Mouse (Mus musculus): ENCODE measurements around the gene C1rb. TPM values are rescaled to one million over a fixed set of nuclear protein-coding genes. Genes with fewer than 3 reads are reported as not detected.

The C1rb gene
- polyA plus RNA-seq, 1 experiment from 2014 or later, result not detected

Other genes starting within 250 kb of the C1rb start
- 38.0 and 41.4 TPM in 2 replicates for gene Pex5, start 155.2 kb upstream of the C1rb start, polyA plus RNA-seq (2016; fragmentation: Nextera tagmentation; extraction: Ambion mirVana)
- gene Clstn3, start 105.5 kb upstream of the C1rb start, polyA plus RNA-seq (2016; fragmentation: Nextera tagmentation; extraction: Ambion mirVana), result 2.1 and 5.4 TPM in 2 replicates
- 0.69 and 0.84 TPM in 2 replicates for gene C1rl, start 77.2 kb upstream of the C1rb start, polyA plus RNA-seq (2016; fragmentation: Nextera tagmentation; extraction: Ambion mirVana)
- gene C1ra, start 57.9 kb upstream of the C1rb start, polyA plus RNA-seq (2016; fragmentation: Nextera tagmentation; extraction: Ambion mirVana), result 0.06 and 0.26 TPM in 2 replicates
- gene C1s1, start 27.9 kb upstream of the C1rb start, polyA plus RNA-seq (2016; fragmentation: Nextera tagmentation; extraction: Ambion mirVana), result 0.13 and 0.73 TPM in 2 replicates
- not detected in 2 replicates for gene C1s2, start 65.8 kb downstream of the C1rb start, polyA plus RNA-seq (2016; fragmentation: Nextera tagmentation; extraction: Ambion mirVana)
- gene Lpcat3, start 92.7 kb downstream of the C1rb start, polyA plus RNA-seq (2016; fragmentation: Nextera tagmentation; extraction: Ambion mirVana), result 37.3 and 45.7 TPM in 2 replicates
- 254 and 298 TPM in 2 replicates for gene Emg1, start 141.9 kb downstream of the C1rb start, polyA plus RNA-seq (2016; fragmentation: Nextera tagmentation; extraction: Ambion mirVana)
- gene Phb2, start 142.0 kb downstream of the C1rb start, polyA plus RNA-seq (2016; fragmentation: Nextera tagmentation; extraction: Ambion mirVana), result 501 and 622 TPM in 2 replicates
- 6.2 and 7.6 TPM in 2 replicates for gene Ptpn6, start 168.4 kb downstream of the C1rb start, polyA plus RNA-seq (2016; fragmentation: Nextera tagmentation; extraction: Ambion mirVana)
- gene Grcc10, start 171.1 kb downstream of the C1rb start, polyA plus RNA-seq (2016; fragmentation: Nextera tagmentation; extraction: Ambion mirVana), result 384 and 460 TPM in 2 replicates
- not detected in 2 replicates for gene Gm45234, start 185.7 kb downstream of the C1rb start, polyA plus RNA-seq (2016; fragmentation: Nextera tagmentation; extraction: Ambion mirVana)
- 12.9 and 14.8 TPM in 2 replicates for gene Atn1, start 186.2 kb downstream of the C1rb start, polyA plus RNA-seq (2016; fragmentation: Nextera tagmentation; extraction: Ambion mirVana)
- gene Eno2, start 199.4 kb downstream of the C1rb start, polyA plus RNA-seq (2016; fragmentation: Nextera tagmentation; extraction: Ambion mirVana), result 0.69 and 1.5 TPM in 2 replicates
- 0.35 and 0.68 TPM in 2 replicates for gene Lrrc23, start 209.4 kb downstream of the C1rb start, polyA plus RNA-seq (2016; fragmentation: Nextera tagmentation; extraction: Ambion mirVana)
- gene Spsb2, start 238.4 kb downstream of the C1rb start, polyA plus RNA-seq (2016; fragmentation: Nextera tagmentation; extraction: Ambion mirVana), result 4.7 and 6.9 TPM in 2 replicates
- gene Tpi1, start 244.0 kb downstream of the C1rb start, polyA plus RNA-seq (2016; fragmentation: Nextera tagmentation; extraction: Ambion mirVana), result 831 and 927 TPM in 2 replicates